Mouse (Mus musculus): Measurements from ENCODE around the gene Acot12. TPM values are rescaled to one million over a fixed set of nuclear protein-coding genes. Genes with fewer than 3 reads are reported as not detected.
A peak's percentile ranks its signal among the peaks of the same experiment; 100 is the strongest.

Gene Acot12
- polyA plus RNA-seq, 1 experiment from 2014 or later: 0.18 TPM

DNA sequence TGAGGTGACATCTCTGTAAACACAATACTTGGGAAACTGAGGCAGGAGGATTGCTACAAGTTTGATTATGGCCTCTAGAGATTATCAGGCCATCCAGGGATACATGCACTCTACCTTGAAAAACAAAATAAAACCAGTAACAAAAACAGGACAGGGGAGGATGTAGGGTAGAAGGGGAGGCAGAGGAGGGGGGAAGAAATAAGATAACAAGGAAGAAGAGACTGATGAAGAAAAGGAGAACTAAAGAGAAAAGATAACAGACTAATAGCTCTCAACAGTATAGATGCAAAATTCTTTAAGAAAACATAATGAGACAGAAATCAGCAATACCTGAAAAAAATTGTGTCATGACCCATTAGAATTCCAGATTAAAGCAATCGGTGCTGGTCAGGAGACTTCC lies 4.1 kb upstream of the Acot12 start:
- no peaks in the 10 kb centered on the region for H3K36me3 ChIP-seq (ENCODE audit: control insufficient read depth, insufficient read depth, low read length)
- ATAC-seq (ENCODE audit: low FRiP score, low TSS enrichment): no peak
- WGBS: 79% methylated on average over 1 of the region's 1 CpGs

DNA sequence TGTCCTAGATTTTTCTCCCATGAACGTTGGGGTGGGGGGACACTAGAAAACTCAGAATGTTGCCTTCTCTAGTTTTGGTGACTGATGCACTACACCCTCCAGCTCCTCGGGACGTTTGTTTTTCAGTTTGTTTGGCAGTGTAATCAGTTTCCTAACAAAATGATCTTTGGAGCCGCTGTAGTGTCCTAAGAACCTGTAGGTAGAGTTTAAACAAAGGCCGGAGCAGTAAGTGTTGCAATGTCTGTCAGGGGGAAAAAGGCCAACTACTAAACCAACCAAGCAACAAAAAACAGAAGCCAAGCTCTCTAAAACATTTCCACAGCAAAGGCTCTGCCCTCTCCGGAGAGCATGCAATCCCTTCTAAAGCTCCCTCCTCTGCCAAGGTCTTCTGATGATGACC lies 461 bp upstream of the Acot12 start:
- 44% methylated on average over 6 of the region's 6 CpGs for WGBS
- no peak for DNase-seq (ENCODE audit: low spot score)
- Histone ChIP-seq H3K27ac (replicated peaks) (no peak overlapping the region), H3K4me2 (replicated peaks; ENCODE audit: low read depth) (peak overlapping the region; percentile 68), H3K4me3 (ENCODE audit: low read depth, low read length) (no peak overlapping the region; the same call in 1 of the 2 replicates), H3K4me1 (replicated peaks; ENCODE audit: control insufficient read depth, insufficient read depth) (no peaks in the 10 kb centered on the region), H3K27me3 (ENCODE audit: control insufficient read depth, insufficient read depth, low read length) (no peaks in the 10 kb centered on the region), H3K9ac (ENCODE audit: low read length) (no peak overlapping the region), H3K9me3 (ENCODE audit: control insufficient read depth, low read length) (no peaks in the 10 kb centered on the region), H3K36me3 (ENCODE audit: control insufficient read depth, insufficient read depth, low read length) (no peaks in the 10 kb centered on the region)
- TF ChIP-seq EP300 (optimal IDR thresholded peaks at IDR 0.05): no peak
- TF ChIP-seq CTCF (IDR thresholded peaks at IDR 0.05; ENCODE audit: low read depth): no peak
- no peak for ATAC-seq (ENCODE audit: low FRiP score, low TSS enrichment)

More for the DNA sequence above, 4.1 kb upstream of the Acot12 start:
- H3K9ac ChIP-seq (ENCODE audit: low read length): no peak overlapping the region
- H3K27ac ChIP-seq (replicated peaks): no peak overlapping the region
- H3K4me3 ChIP-seq (ENCODE audit: low read depth, low read length): no peak overlapping the region
- H3K4me2 ChIP-seq (replicated peaks; ENCODE audit: low read depth): no peak overlapping the region
- no peaks in the 10 kb centered on the region for H3K9me3 ChIP-seq (ENCODE audit: control insufficient read depth, low read length)
- no peaks in the 10 kb centered on the region for H3K27me3 ChIP-seq (ENCODE audit: control insufficient read depth, insufficient read depth, low read length)
- no peaks in the 10 kb centered on the region for H3K4me1 ChIP-seq (replicated peaks; ENCODE audit: control insufficient read depth, insufficient read depth)
- TF ChIP-seq CTCF (IDR thresholded peaks at IDR 0.05; ENCODE audit: low read depth) (no peak), EP300 (optimal IDR thresholded peaks at IDR 0.05) (no peak)
- DNase-seq (ENCODE audit: low spot score): no peak

DNA sequence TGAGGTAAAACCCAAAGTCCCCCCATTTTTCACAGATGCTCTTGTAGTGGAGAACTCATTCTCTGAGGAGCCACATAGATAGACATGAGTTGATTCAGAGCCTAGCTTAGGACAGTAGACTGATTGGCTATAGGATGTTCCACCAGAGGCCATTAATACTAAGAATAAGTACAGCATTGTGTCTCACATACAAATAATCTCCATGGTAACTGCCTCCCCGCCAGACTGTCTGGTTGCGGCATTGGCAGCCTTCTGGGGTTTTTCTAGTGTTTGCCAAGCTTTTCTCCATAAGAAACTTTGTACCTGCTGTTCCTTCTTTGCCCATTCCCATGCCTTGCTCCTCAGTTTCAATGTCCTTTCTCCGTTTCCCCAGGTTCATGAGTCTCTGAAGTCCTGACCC lies 1.9 kb downstream of the Acot12 start:
- Histone ChIP-seq H3K4me3 (ENCODE audit: low read depth, low read length) (no peak overlapping the region), H3K9me3 (ENCODE audit: control insufficient read depth, low read length) (no peaks in the 10 kb centered on the region), H3K9ac (ENCODE audit: low read length) (no peak overlapping the region), H3K27ac (replicated peaks) (no peak overlapping the region), H3K36me3 (ENCODE audit: control insufficient read depth, insufficient read depth, low read length) (no peaks in the 10 kb centered on the region), H3K4me1 (replicated peaks; ENCODE audit: control insufficient read depth, insufficient read depth) (no peaks in the 10 kb centered on the region), H3K4me2 (replicated peaks; ENCODE audit: low read depth) (no peak overlapping the region), H3K27me3 (ENCODE audit: control insufficient read depth, insufficient read depth, low read length) (no peaks in the 10 kb centered on the region)
- DNase-seq (ENCODE audit: low spot score) (no peak), ATAC-seq (ENCODE audit: low FRiP score, low TSS enrichment) (no peak)
- WGBS: 91% methylated on average over 3 of the region's 3 CpGs
- no peak for TF ChIP-seq EP300 (optimal IDR thresholded peaks at IDR 0.05)

DNA sequence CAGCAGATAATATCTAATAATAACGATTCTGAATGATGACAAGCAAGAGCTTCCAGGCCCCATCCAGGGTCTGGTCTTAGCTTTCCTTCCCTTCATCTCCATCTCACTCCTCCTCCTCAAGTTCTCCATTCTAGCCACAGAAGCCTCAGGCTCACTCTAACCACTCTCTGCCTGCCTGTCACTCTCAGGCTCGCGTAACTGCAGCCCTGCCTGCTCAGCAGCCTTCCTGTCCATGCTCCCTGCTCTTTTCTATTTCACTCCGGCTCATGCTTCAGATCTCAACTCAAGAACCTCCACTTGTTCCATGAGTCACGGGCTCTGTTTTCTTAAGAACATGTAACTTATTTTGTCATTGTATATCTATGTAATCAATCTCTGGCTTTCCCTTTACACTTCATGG lies 5.2 kb downstream of the Acot12 start:
- H3K27ac ChIP-seq (replicated peaks): no peak overlapping the region
- ATAC-seq (ENCODE audit: low FRiP score, low TSS enrichment) (no peak), DNase-seq (ENCODE audit: low spot score) (no peak)
- no peaks in the 10 kb centered on the region for H3K27me3 ChIP-seq (ENCODE audit: control insufficient read depth, insufficient read depth, low read length)
- no peaks in the 10 kb centered on the region for H3K4me1 ChIP-seq (replicated peaks; ENCODE audit: control insufficient read depth, insufficient read depth)
- no peaks in the 10 kb centered on the region for H3K9me3 ChIP-seq (ENCODE audit: control insufficient read depth, low read length)
- H3K4me2 ChIP-seq (replicated peaks; ENCODE audit: low read depth): no peak overlapping the region
- no peaks in the 10 kb centered on the region for H3K36me3 ChIP-seq (ENCODE audit: control insufficient read depth, insufficient read depth, low read length)
- no peak for TF ChIP-seq EP300 (optimal IDR thresholded peaks at IDR 0.05)
- no peak for TF ChIP-seq CTCF (IDR thresholded peaks at IDR 0.05; ENCODE audit: low read depth)
- no peak overlapping the region for H3K4me3 ChIP-seq (ENCODE audit: low read depth, low read length)
- WGBS: 67% methylated on average over 5 of the region's 5 CpGs
- no peak overlapping the region for H3K9ac ChIP-seq (ENCODE audit: low read length)

DNA sequence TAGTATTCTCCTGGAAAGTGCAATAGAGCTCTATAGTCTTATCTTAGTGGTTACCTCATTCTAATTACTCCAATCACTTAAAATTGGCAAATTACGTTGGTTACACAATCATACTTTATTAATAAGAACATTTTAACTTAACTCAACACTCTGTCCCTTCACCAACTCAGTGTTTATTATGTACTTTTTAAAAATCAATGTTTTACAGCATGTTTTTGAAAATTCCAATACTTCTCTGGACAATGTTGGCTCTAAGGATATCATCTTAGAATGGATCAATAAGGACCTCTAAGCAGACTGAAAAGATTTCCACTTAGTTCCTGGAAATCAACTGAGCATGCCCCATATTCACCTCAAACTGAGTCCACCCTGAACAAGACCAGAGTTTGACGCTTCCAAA lies 7.1 kb downstream of the Acot12 start:
- H3K9ac ChIP-seq (ENCODE audit: low read length): no peak overlapping the region
- TF ChIP-seq EP300 (optimal IDR thresholded peaks at IDR 0.05): no peak
- no peak for TF ChIP-seq CTCF (IDR thresholded peaks at IDR 0.05; ENCODE audit: low read depth)
- no peaks in the 10 kb centered on the region for H3K36me3 ChIP-seq (ENCODE audit: control insufficient read depth, insufficient read depth, low read length)
- no peak overlapping the region for H3K4me3 ChIP-seq (ENCODE audit: low read depth, low read length)
- no peaks in the 10 kb centered on the region for H3K9me3 ChIP-seq (ENCODE audit: control insufficient read depth, low read length)
- H3K4me2 ChIP-seq (replicated peaks; ENCODE audit: low read depth): no peak overlapping the region
- DNase-seq (ENCODE audit: low spot score) (no peak), ATAC-seq (ENCODE audit: low FRiP score, low TSS enrichment) (no peak)
- H3K27me3 ChIP-seq (ENCODE audit: control insufficient read depth, insufficient read depth, low read length): no peaks in the 10 kb centered on the region
- 88% methylated on average over 2 of the region's 2 CpGs for WGBS
- H3K27ac ChIP-seq (replicated peaks): no peak overlapping the region
- H3K4me1 ChIP-seq (replicated peaks; ENCODE audit: control insufficient read depth, insufficient read depth): no peaks in the 10 kb centered on the region

DNA sequence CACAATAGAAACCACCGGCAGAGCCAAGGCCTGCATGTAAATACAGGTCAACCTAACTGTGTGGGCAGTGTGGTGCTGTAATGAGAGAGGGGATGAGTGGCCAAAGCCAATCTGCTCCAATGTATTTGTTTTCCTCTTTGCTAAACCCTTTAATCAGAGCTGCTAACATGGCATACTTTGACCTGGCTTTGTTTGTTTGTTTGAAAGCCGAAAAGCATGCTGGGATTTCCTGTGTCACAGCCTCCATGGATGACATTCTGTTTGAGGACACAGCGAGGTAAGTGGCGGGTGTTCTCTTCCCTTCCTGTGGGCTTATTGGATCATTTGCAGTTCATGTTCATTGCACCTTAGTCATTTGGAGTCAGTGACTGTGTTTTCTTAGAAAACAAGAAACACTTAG lies 8.7 kb downstream of the Acot12 start:
- Histone ChIP-seq H3K4me1 (replicated peaks; ENCODE audit: control insufficient read depth, insufficient read depth) (no peaks in the 10 kb centered on the region), H3K9ac (ENCODE audit: low read length) (no peak overlapping the region), H3K27me3 (ENCODE audit: control insufficient read depth, insufficient read depth, low read length) (no peaks in the 10 kb centered on the region), H3K36me3 (ENCODE audit: control insufficient read depth, insufficient read depth, low read length) (no peaks in the 10 kb centered on the region), H3K9me3 (ENCODE audit: control insufficient read depth, low read length) (no peaks in the 10 kb centered on the region), H3K27ac (replicated peaks) (no peak overlapping the region), H3K4me2 (replicated peaks; ENCODE audit: low read depth) (no peak overlapping the region), H3K4me3 (ENCODE audit: low read depth, low read length) (no peak overlapping the region)
- DNase-seq (ENCODE audit: low spot score): no peak
- no peak for ATAC-seq (ENCODE audit: low FRiP score, low TSS enrichment)
- TF ChIP-seq EP300 (optimal IDR thresholded peaks at IDR 0.05) (no peak), CTCF (IDR thresholded peaks at IDR 0.05; ENCODE audit: low read depth) (no peak)
- 68% methylated on average over 4 of the region's 4 CpGs for WGBS
